ENCODE assay signal across 19 mouse cellular contexts in genomic region chr6:77838653-77839052, GRCm38 (mm10).
DNase-seq lines count a peak whose midpoint lies in the region; ATAC-seq and TF ChIP-seq lines count a peak whose summit lies in the region.
"Had no signal": no experiment of that assay in that cellular context is flagged by ENCODE, and none has a peak within 500 bp of the region (broad histone marks: within the 10 kb centered on the region; RNA-seq: fewer than 3 reads in every experiment).

No protein-coding gene starts in this region.

- TF ChIP-seq CTCF in heart, adult 2 months (IDR thresholded peaks at IDR 0.05), result no peak

- no peak overlapping the region for H3K4me3 ChIP-seq in hindbrain, embryonic 15.5 days
- no peak overlapping the region for H3K4me3 ChIP-seq in hindbrain, embryonic 11.5 days (ENCODE audit: low read depth, low read length)
- H3K4me3 ChIP-seq in heart, adult 2 months, result no peak overlapping the region
- H3K4me3 ChIP-seq: embryonic facial prominence, embryonic 12.5 days; gastrocnemius, adult 2 months; midbrain, embryonic 10.5 days; myocyte had no signal

- no peaks in the 10 kb centered on the region for H3K79me2 ChIP-seq in heart, adult 2 months (replicated peaks; ENCODE audit: control insufficient read depth, insufficient read depth, low read length)

- no peaks in the 10 kb centered on the region for H3K9me3 ChIP-seq in hindbrain, embryonic 15.5 days
- H3K9me3 ChIP-seq in hindbrain, embryonic 11.5 days (ENCODE audit: control insufficient read depth, low read length), result no peaks in the 10 kb centered on the region
- H3K9me3 ChIP-seq: embryonic facial prominence, embryonic 12.5 days; midbrain, embryonic 10.5 days had no signal

- peak; percentile 74 for ATAC-seq in hindbrain, embryonic 15.5 days (ENCODE audit: low FRiP score, low read depth)
- no peak for ATAC-seq in hindbrain, embryonic 11.5 days (ENCODE audit: low FRiP score)

- no peaks in the 10 kb centered on the region for H3K36me3 ChIP-seq in hindbrain, embryonic 15.5 days
- H3K36me3 ChIP-seq in hindbrain, embryonic 11.5 days (ENCODE audit: control insufficient read depth, insufficient read depth, low read length), result no peaks in the 10 kb centered on the region
- no peaks in the 10 kb centered on the region for H3K36me3 ChIP-seq in heart, adult 2 months (ENCODE audit: control insufficient read depth, insufficient read depth, low read length)
- H3K36me3 ChIP-seq: embryonic facial prominence, embryonic 12.5 days; midbrain, embryonic 10.5 days had no signal

- H3K9ac ChIP-seq in hindbrain, embryonic 15.5 days, result no peak overlapping the region
- H3K9ac ChIP-seq in hindbrain, embryonic 11.5 days (ENCODE audit: low read depth, low read length), result no peak overlapping the region
- no peak overlapping the region for H3K9ac ChIP-seq in heart, adult 2 months (ENCODE audit: low read depth, low read length)
- H3K9ac ChIP-seq: embryonic facial prominence, embryonic 12.5 days had no signal

- H3K27ac ChIP-seq in hindbrain, embryonic 15.5 days (replicated peaks), result no peak overlapping the region
- no peak overlapping the region for H3K27ac ChIP-seq in hindbrain, embryonic 11.5 days (ENCODE audit: low read depth, low read length)
- H3K27ac ChIP-seq in heart, adult 2 months, result no peak overlapping the region
- H3K27ac ChIP-seq: embryonic facial prominence, embryonic 12.5 days; gastrocnemius, adult 2 months; midbrain, embryonic 10.5 days had no signal

- TF ChIP-seq EP300 in heart, adult 2 months (IDR thresholded peaks at IDR 0.05; ENCODE audit: insufficient read depth, low read depth, low read length), result no peak

- DNase-seq in cerebellum, adult 18-20 months, result peak; percentile 7 to 13
- no peak for DNase-seq in cerebellum, adult 11-12 months
- no peak for DNase-seq in hindbrain, embryonic 11.5 days (ENCODE audit: low spot score)
- DNase-seq in cerebellum, postnatal 14 days, result peak; percentile 11 to 44
- DNase-seq in layer of hippocampus, adult 9-10 months (ENCODE audit: low spot score), result peak; percentile 32
- no peak for DNase-seq in B cell, adult 2 months
- no peak for DNase-seq in heart, adult 2 months
- DNase-seq: adrenal gland, adult 2 months; gastrocnemius, adult 2 months; kidney, adult 11 months; kidney, postnatal 14 days; liver; lung, adult 18-20 months; right cerebral cortex, adult 18-20 months had no signal

- H3K27me3 ChIP-seq in hindbrain, embryonic 15.5 days, result no peaks in the 10 kb centered on the region
- H3K27me3 ChIP-seq in hindbrain, embryonic 11.5 days (ENCODE audit: control insufficient read depth, insufficient read depth, low read length), result no peaks in the 10 kb centered on the region
- no peaks in the 10 kb centered on the region for H3K27me3 ChIP-seq in heart, adult 2 months (ENCODE audit: control insufficient read depth, insufficient read depth, low read length)
- H3K27me3 ChIP-seq: CH12.LX; embryonic facial prominence, embryonic 12.5 days had no signal

- intact Hi-C loops in heart, adult 2 months (cut with DNase I), result no loop called here

- no peak overlapping the region for H3K4me2 ChIP-seq in hindbrain, embryonic 15.5 days
- no peak overlapping the region for H3K4me2 ChIP-seq in hindbrain, embryonic 11.5 days (replicated peaks; ENCODE audit: low read depth, low read length)
- H3K4me2 ChIP-seq: embryonic facial prominence, embryonic 12.5 days had no signal

- no peaks in the 10 kb centered on the region for H3K4me1 ChIP-seq in hindbrain, embryonic 15.5 days (replicated peaks)
- H3K4me1 ChIP-seq in hindbrain, embryonic 11.5 days (replicated peaks; ENCODE audit: control insufficient read depth, insufficient read depth, low read length), result no peaks in the 10 kb centered on the region
- H3K4me1 ChIP-seq in heart, adult 2 months (ENCODE audit: control insufficient read depth, insufficient read depth, low read length), result no peaks in the 10 kb centered on the region
- H3K4me1 ChIP-seq: embryonic facial prominence, embryonic 12.5 days; midbrain, embryonic 10.5 days had no signal

- no peak for TF ChIP-seq POLR2A in heart, adult 2 months (IDR thresholded peaks at IDR 0.05; ENCODE audit: insufficient read depth, low read depth, low read length)

Comparison
In these comparisons a context has a peak if more than half of its experiments do, and no peak if none do; other contexts are left out.
1. DNase-seq: peak in cerebellum, adult 18-20 months (2 of 2), cerebellum, postnatal 14 days (2 of 2) and layer of hippocampus, adult 9-10 months (single experiment); none in cerebellum, adult 11-12 months (single experiment), hindbrain, embryonic 11.5 days (single experiment), B cell, adult 2 months (0 of 2) and heart, adult 2 months (0 of 2).